Mouse (Mus musculus): ENCODE measurements at regions not wholly inside any gene's neighbourhood (a gene's known extent, or its start where the extent isn't known, plus 50 kb on each side); places are given as distances from the start of the nearest gene placed in this dataset.
A peak's percentile ranks its signal among the peaks of the same experiment; 100 is the strongest.

- DNase-seq = no peak
Observed at GRCm38 (mm10) chr4:82234443-82234842, 471.1 kb downstream of the Nfib start.

GRCm38 (mm10) chr4:82226197-82227119 is 479.1 kb downstream of the Nfib start:
- no peak for DNase-seq

- no peak for DNase-seq
Observed at GRCm38 (mm10) chr4:82220724-82221123, 484.8 kb downstream of the Nfib start.

DNA sequence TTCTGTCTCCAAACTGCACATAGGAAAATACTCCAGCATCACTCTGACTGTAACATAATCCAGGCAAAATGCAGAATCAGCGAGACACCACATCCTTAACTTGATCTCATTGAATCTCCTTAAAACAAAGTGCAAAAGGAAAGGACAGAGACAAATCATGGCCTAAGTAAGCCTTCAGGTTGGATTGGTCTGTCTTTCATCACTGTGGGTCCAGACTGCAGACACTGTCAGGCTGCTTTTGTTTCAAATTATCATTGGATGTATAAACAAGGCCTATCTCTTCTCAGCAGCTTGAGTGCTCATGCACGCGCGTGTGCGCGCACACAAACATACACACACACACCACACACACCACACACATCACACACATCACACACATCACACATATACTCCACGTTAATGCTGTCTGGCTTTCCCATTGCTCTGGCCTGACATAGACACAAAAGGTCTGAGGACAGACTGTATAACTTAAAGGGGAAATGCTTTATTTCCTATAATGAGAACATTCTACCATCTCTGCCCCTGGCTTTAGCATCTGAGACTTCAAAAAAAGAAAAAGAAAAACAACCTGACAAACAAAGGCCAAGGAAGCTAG is 485.3 kb downstream of the Nfib start:
- DNase-seq = no peak

DNA sequence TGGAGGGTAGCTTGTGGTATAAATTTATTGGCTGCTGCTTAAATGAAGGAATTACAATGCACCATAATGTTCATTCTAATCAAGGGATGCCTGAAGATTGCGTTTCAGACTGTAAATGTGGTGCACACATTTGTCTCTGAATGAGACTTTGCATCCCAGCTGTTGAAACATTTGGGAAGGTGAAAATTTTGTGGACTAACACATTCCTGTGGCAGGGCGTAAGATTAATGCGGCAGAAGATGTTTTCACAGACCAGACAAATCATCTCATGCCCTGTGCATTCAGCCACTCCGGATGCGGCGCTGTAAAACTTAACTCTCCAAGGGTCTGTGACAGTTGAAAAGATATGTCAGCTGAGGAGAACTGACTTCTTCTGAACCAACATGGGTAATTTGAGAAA is 486.9 kb downstream of the Nfib start:
- DNase-seq = no peak

DNA sequence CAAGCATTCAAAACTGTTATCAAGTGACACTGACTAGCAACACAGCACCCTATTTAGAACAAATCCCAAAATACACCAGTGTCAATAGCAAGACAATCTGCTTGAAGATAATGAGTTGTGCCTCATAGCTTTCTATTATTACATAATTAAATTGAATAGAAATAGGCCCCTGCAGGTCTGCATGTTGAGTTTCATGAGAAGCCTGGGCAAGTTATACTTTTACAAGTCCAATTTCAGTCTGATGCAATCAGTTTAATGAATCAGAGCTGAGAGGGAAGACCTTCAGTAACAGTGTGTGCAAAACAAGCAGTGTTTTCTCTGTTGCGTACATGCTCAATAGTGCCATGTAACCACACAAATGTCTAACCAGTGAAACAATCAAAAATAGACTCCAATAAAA is 498.5 kb downstream of the Nfib start:
- DNase-seq = no peak

GRCm38 (mm10) chr4:82200306-82200705 is 505.2 kb downstream of the Nfib start:
- peak; percentile 12 for DNase-seq

GRCm38 (mm10) chr4:82199118-82199517 is 506.4 kb downstream of the Nfib start:
- no peak for DNase-seq

DNA sequence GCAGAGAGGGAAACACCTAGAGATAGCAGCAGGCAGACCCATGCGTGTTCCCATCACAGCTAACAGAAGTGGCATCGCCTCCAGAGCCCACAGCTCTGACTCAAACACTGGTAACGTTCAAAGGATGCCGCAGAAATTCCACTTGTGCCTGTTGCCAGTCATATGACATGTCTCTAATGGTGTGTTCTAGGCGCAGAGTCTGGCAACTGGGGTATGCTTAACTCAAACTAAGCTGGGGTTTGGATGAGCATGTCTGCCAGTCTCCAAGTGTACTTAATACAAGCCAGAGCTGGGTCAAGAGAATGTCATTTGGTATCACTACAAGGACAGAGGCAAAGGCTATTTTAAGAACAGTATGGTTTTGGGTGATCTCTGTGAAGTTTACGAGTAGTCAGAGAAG is 507.9 kb downstream of the Nfib start:
- DNase-seq = no peak

GRCm38 (mm10) chr4:82196024-82196647 is 509.4 kb downstream of the Nfib start:
- DNase-seq = no peak

DNA sequence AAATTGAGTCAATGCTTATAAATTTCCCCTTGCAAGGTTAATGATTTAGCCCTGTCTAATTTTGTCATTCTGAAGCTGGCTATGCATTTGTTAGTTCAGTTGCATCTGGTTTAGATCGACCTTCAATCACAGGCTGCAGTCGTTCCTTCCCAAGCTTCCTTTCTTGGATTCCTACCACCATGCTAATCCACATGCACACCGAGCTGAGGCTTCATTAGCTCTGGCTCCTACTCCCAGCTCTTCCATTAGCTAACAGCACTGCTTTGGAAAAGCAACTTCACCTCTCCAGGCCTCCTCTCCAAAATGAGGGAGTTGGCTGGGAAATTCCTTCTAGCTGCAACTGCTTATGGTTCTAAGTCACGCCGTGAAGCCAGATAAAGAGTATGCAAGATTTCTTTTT is 511.6 kb downstream of the Nfib start:
- DNase-seq = no peak

GRCm38 (mm10) chr4:82186892-82187291 is 518.7 kb downstream of the Nfib start:
- no peak for DNase-seq

GRCm38 (mm10) chr4:82183974-82184373 is 521.6 kb downstream of the Nfib start:
- no peak for DNase-seq

GRCm38 (mm10) chr4:82178112-82178511 is 527.4 kb downstream of the Nfib start:
- DNase-seq = no peak

DNA sequence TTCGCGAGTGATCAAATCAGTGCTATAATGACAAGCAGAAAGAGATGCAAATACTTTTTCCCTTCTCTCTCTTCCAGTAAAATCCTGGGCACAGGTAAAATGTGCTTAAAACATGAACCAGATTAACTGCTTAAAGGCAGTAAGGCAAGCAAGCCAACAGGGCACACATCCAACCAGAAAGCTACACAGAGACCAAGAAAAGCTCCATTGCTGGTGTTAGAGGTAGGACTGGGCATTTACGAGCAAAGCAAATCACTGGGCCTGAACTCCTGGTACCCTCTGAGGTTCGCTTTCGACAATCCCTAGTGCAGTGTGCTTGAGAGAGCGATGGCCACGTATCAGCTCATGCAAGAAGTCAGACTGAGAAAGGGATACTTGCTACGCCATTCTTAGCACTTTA is 528.8 kb downstream of the Nfib start:
- DNase-seq = no peak

DNA sequence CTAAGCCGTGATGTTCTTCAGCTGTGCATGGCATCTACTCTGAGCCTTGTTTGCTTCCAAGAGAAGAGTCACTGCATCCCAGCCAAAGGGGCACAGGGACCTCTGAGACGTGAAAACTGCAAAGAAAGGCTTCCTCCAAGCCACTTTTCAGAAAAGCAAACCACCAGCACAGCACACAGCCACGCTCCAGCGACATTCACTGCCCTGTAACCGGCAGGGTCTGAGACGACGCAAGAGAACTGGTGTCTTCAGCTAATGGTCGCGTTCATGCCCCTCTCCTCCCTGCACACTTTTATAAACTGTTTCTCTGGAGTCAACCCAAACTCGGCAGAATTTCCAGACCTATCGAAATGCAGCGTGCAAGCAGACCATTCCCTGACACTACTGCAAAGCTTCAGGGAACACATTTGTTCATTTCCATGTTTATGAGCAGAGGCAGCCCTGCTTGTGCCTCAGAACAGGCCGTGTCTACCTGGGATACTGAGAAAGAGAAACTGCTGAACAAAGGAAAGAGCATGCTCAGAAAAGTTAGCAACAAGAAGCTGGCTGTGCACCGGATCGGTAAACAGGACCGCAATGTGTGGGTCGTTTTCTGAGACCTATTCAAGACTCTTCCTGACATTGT is 532.0 kb downstream of the Nfib start:
- no peak for DNase-seq

- no peak for DNase-seq
Observed at GRCm38 (mm10) chr4:82170930-82171329, 534.6 kb downstream of the Nfib start.

DNA sequence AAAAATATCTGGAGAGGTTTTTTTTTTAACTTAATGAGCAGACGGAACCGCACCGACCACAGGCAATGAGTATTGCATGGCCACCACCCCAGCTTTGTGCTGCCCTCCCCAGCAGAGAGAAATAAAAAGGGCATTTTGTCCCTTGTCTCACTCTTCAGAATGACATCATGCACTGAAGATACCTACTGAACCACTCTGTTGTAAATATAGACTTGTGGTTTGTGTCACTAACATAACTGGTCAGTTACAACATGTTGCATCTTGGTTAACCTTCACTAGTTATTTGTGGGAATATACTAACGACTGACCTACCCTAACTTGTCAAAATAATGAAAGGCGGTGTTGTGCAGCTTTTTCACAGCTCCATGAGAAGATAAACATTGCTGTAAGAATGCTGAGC is 537.5 kb downstream of the Nfib start:
- DNase-seq = no peak

DNA sequence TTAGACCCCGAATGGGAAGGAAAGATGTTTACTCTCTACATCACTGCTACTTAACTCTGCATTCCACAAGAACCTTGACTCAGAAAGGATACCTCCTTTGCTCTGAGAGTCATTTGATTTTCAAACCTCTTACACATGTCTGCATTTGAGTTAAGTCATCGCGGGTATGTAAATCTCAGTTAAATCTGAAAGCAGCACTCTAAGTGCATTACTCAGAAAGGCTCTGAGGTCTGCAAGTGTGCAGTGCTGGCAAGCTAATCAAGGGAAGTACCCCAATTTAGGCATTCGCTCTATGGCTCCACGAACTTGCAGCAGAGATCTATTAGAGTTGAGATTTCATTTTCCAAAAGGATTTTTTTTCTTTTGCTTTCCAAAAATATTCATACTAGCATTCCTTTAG is 538.2 kb downstream of the Nfib start:
- no peak for DNase-seq

- DNase-seq = no peak
Observed at GRCm38 (mm10) chr4:82166826-82167225, 538.7 kb downstream of the Nfib start.

GRCm38 (mm10) chr4:82166087-82166486 is 539.5 kb downstream of the Nfib start:
- no peak for DNase-seq

DNA sequence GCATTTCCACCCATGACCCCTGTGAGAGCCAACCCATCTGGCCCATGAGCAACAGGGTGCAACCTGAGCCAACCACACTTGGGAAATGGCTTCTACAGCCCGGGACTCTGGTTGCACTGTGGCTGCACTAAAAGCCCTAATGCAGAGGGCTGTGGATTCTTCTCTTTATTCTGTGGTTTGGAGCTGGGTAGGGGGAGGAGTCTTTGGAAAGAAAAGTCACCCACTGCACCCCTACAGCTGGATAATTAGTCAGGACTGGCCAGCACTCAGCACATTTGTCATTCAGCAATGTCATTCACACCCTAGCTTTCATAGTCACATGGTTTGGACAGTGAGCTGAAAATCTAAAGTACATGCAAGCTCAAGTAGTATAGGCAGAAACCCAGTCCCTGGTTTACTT is 541.5 kb downstream of the Nfib start:
- DNase-seq = no peak

DNA sequence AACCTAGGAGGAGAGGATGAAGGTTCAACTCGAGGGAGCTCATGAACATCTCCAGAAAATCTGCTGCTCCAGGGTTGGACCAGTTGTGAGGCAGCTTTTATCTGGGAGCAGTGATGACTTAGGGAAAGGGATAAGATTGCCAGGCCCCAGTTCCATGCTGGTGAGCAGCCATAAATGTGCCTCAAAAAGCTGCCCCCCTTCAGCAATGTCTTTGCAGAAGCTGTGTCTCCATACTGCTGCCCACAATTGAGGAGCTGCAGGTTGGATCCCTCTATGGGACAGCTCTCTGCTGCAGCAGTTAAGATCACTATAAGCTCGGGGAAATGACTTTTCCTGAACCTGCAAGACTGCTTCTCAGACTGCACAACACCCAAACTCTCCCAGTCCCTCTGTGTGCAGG is 543.7 kb downstream of the Nfib start:
- DNase-seq = no peak

Data from adrenal gland, postnatal 10 days (tissue).